Mouse (Mus musculus): ENCODE measurements at regions not wholly inside any gene's neighbourhood (a gene's known extent, or its start where the extent isn't known, plus 50 kb on each side); places are given as distances from the start of the nearest gene placed in this dataset.

DNA sequence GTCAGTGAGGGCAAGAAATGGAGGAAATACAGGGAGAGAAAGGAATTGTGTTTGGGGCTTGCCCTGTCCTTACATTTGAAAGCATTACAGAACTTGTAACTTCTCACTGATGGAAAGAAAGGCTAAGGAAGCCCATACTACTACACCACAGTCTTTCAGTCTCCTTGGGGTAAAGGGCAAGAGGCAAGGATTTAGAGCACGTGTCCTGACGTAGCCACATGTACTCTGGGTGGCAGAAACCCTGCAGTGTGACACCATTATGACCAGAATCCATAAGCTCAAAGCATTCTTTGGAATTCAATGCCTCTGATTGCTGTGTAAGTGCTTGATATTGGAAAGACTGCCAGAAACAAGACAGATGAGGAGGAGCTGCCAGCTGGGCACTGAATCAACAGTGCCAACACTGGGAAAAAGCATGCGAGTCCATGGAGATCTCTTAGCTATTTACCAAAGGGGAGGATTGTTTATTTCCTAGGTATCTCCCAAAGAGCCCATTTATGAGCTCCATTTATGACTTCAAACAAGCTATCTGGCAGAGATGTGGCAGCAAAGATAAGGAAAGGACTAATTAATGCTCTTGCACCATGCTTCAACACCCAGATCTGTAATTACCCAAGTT, 391.2 kb upstream of the Nt5c1b start:
- H3K9ac ChIP-seq (ENCODE audit: control insufficient read depth, low read depth, low read length, poor library complexity, severe bottlenecking) = no peak overlapping the region
- no peaks in the 10 kb centered on the region for H3K9me3 ChIP-seq (replicated peaks; ENCODE audit: insufficient read depth, low read length)
- no peak overlapping the region for H3K4me3 ChIP-seq (ENCODE audit: control insufficient read depth in 1 of 2, insufficient read depth in 1 of 2, low read depth in 2 of 2, low read length in 2 of 2)
- no peak for DNase-seq (ENCODE audit: low read depth, low spot score)
- H3K27ac ChIP-seq (ENCODE audit: control insufficient read depth, low read depth, low read length) = no peak overlapping the region
- no peaks in the 10 kb centered on the region for H3K27me3 ChIP-seq (ENCODE audit: control insufficient read depth in 1 of 2, insufficient read depth in 2 of 2, low read length in 2 of 2)
- no peak for TF ChIP-seq UBTF (IDR thresholded peaks at IDR 0.05; ENCODE audit: borderline replicate concordance, insufficient read depth, low read depth, low read length)
- no peak for TF ChIP-seq TAL1 (IDR thresholded peaks at IDR 0.05; ENCODE audit: low read length)
- TF ChIP-seq CTCF (IDR thresholded peaks at IDR 0.05 in 2 of 3, conservative IDR thresholded peaks at IDR 0.05 in 1 of 3; ENCODE audit: control insufficient read depth in 1 of 3, insufficient read depth in 1 of 3, low read depth in 2 of 3, low read length in 3 of 3, poor library complexity in 1 of 3, severe bottlenecking in 1 of 3) = no peak
- TF ChIP-seq MEF2A (IDR thresholded peaks at IDR 0.05; ENCODE audit: extremely low read depth, insufficient replicate concordance, low read depth, low read length, poor library complexity, severe bottlenecking) = no peak
- no peak for TF ChIP-seq ZNF384 (IDR thresholded peaks at IDR 0.05; ENCODE audit: low read depth, low read length)
- TF ChIP-seq MAX (IDR thresholded peaks at IDR 0.05; ENCODE audit: low read length) = no peak
- no peaks in the 10 kb centered on the region for H3K36me3 ChIP-seq (ENCODE audit: control insufficient read depth in 1 of 2, insufficient read depth in 2 of 2, low read length in 2 of 2)
- H3K4me1 ChIP-seq (ENCODE audit: control insufficient read depth in 1 of 2, insufficient read depth in 2 of 2, low read length in 2 of 2) = no peaks in the 10 kb centered on the region
- no peaks in the 10 kb centered on the region for H3K79me2 ChIP-seq (ENCODE audit: control insufficient read depth, insufficient read depth, low read length, poor library complexity)

DNA sequence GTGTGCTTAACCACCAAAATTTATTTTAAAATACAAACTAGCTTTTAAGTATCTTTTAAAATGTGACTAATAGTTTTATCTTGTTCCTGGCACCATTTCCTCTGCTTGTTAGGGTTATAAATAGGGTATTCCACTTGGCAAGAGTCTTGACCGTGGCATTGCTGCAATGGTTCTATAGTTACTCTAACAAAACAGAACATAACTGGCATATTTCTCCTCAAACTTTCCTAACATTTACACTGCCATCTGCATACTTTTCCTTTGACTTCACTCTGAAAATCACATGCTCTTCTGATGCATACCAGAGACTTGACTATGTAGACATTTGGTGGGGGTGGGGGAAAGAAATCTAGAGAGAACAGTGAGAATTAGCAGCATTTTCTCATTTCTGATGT, 390.7 kb upstream of the Nt5c1b start:
- Histone ChIP-seq H3K9ac (ENCODE audit: control insufficient read depth, low read depth, low read length, poor library complexity, severe bottlenecking) (no peak overlapping the region), H3K36me3 (ENCODE audit: control insufficient read depth in 1 of 2, insufficient read depth in 2 of 2, low read length in 2 of 2) (no peaks in the 10 kb centered on the region), H3K27me3 (ENCODE audit: control insufficient read depth in 1 of 2, insufficient read depth in 2 of 2, low read length in 2 of 2) (no peaks in the 10 kb centered on the region), H3K79me2 (ENCODE audit: control insufficient read depth, insufficient read depth, low read length, poor library complexity) (no peaks in the 10 kb centered on the region), H3K4me3 (ENCODE audit: control insufficient read depth in 1 of 2, insufficient read depth in 1 of 2, low read depth in 2 of 2, low read length in 2 of 2) (no peak overlapping the region), H3K27ac (ENCODE audit: control insufficient read depth, low read depth, low read length) (no peak overlapping the region), H3K9me3 (replicated peaks; ENCODE audit: insufficient read depth, low read length) (no peaks in the 10 kb centered on the region), H3K4me1 (ENCODE audit: control insufficient read depth in 1 of 2, insufficient read depth in 2 of 2, low read length in 2 of 2) (no peaks in the 10 kb centered on the region)
- DNase-seq (ENCODE audit: low read depth, low spot score) = no peak
- TF ChIP-seq MYB (IDR thresholded peaks at IDR 0.05; ENCODE audit: low read depth, low read length) = no peak
- TF ChIP-seq GATA1 (IDR thresholded peaks at IDR 0.05; ENCODE audit: low read depth, low read length) = no peak
- TF ChIP-seq TAL1 (IDR thresholded peaks at IDR 0.05; ENCODE audit: low read length) = no peak
- no peak for TF ChIP-seq E2F4 (IDR thresholded peaks at IDR 0.05; ENCODE audit: borderline replicate concordance, low read depth, low read length)
- no peak for TF ChIP-seq BHLHE40 (IDR thresholded peaks at IDR 0.05; ENCODE audit: borderline replicate concordance, low read depth, low read length)
- TF ChIP-seq TBP (IDR thresholded peaks at IDR 0.05; ENCODE audit: low read depth, low read length) = no peak
- no peak for TF ChIP-seq EP300 (IDR thresholded peaks at IDR 0.05; ENCODE audit: low read depth in 1 of 2, low read length in 2 of 2)
- TF ChIP-seq POLR2AphosphoS5 (IDR thresholded peaks at IDR 0.05; ENCODE audit: borderline replicate concordance, low read depth, low read length) = no peak
- no peak for TF ChIP-seq SMC3 (IDR thresholded peaks at IDR 0.05; ENCODE audit: low read depth, low read length)
- TF ChIP-seq MXI1 (IDR thresholded peaks at IDR 0.05; ENCODE audit: low read depth, low read length) = no peak
- TF ChIP-seq RCOR1 (IDR thresholded peaks at IDR 0.05; ENCODE audit: low read depth, low read length) = no peak
- TF ChIP-seq KAT2A (conservative IDR thresholded peaks at IDR 0.05; ENCODE audit: low read depth, low read length) = no peak

All from MEL (cell line).